Mouse (Mus musculus) right cerebral cortex, postnatal 10 days (tissue): ENCODE data around the gene Cdh3.
A peak's percentile ranks its signal among the peaks of the same experiment; 100 is the strongest.
"Not testable (repeated sequence)": the region's sequence is repeated elsewhere in the genome, so short reads cannot be mapped to it uniquely, and the experiment has no call there.

ENCODE experiments used
- DNase-seq, 2 experiments: peaks; one replicate each; pipeline ENCODE4 v3.0.0; 2021; ENCODE audit warnings: low spot score in 2 of 2

Gene Cdh3

DNA sequence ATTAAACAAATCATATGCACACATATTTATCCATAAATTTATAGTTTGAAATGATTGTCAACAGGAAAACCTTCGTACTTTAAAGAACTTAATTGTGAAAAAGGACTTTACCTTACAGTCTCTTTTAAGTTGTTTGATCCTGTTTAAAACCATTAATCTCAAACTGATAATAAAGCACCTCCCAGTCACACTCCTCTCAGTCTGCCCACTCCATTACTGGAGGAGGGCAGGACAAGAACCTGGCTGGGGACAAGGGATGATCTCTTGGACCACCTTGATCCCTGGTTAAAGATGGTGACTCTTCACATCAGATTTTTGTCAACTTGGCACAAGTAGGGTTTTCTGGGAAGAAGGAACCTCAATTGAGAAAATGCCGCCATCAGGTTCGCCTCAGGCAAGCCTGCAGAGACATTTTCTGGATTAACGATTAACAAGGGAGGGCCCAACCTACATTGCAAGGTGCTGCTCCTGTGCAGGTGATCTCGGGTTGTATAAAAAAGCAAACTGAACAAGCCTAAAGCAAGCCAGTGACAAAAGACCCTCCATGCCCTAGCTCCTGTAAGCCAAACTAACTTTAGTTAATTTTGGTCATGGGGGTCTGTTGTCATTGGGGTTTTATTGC, 61.0 kb downstream of the Cdh3 start:
- DNase-seq, result no peak

GRCm38 (mm10) chr8:106572175-106572574, 61.5 kb downstream of the Cdh3 start:
- DNase-seq, result not testable (repeated sequence)

- DNase-seq, result not testable (repeated sequence)
Observed at GRCm38 (mm10) chr8:106573168-106573567, 62.5 kb downstream of the Cdh3 start, which contains the start of gene Gm10073. Gene Gm10073, minus strand, starts transcription at chr8:106573461.

GRCm38 (mm10) chr8:106574283-106574682, 63.6 kb downstream of the Cdh3 start:
- no peak for DNase-seq

GRCm38 (mm10) chr8:106576849-106577555, 66.3 kb downstream of the Cdh3 start:
- DNase-seq, result no peak

DNA sequence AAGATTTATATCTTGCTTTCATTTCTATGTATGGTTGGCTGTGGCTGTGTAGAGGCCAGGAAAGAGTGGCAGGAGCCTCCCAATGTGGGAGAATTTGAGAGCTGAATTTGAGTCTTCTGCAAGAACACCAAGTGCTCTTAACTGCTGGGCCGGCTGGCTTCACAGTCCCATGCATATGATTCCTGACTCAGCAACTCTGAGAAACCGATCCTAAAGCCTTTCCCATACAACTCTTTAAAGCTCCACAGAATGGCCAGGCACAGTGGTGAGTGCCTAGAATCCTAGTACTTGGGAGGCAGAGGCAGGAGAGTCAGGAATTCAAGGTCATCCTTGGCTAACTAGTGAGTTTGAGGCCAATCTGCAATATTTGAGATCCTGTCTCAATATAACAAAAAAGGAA, 68.8 kb downstream of the Cdh3 start:
- DNase-seq, result no peak

DNA sequence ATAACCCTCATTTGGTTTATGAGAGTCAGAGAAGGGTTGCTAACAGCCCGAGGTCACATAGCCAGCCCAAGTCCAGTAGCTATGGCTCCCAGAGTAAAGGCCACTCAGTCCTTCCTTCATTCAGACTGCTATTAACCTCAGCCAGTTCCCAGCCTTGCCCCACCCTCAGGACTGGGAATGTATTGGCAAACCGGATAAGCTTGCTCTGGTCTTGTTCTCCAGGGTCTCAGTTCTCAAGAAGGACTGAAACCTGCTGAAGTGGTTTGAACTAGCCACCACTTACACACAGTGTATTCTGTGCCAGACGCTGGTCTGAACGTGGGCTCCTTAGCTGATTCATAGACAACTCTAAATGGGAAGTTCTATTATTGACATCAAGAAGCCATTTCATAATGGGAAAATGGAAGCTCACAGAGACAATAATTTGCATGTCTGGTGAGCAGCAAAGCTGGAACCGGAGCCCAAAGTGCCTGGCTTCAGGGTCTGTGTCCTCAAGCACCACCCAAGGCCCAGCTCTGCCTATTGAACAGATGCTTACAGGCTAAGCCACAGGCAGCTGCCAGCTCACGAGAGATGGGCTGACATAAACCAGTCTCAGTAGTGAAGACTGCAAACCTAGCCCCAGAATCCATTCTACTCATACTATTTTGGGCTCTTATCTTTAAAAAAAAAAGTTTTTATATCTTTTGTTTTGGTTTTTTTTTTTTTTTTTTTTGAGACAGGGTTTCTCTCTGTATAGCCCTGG, 70.8 kb downstream of the Cdh3 start:
- no peak for DNase-seq

DNA sequence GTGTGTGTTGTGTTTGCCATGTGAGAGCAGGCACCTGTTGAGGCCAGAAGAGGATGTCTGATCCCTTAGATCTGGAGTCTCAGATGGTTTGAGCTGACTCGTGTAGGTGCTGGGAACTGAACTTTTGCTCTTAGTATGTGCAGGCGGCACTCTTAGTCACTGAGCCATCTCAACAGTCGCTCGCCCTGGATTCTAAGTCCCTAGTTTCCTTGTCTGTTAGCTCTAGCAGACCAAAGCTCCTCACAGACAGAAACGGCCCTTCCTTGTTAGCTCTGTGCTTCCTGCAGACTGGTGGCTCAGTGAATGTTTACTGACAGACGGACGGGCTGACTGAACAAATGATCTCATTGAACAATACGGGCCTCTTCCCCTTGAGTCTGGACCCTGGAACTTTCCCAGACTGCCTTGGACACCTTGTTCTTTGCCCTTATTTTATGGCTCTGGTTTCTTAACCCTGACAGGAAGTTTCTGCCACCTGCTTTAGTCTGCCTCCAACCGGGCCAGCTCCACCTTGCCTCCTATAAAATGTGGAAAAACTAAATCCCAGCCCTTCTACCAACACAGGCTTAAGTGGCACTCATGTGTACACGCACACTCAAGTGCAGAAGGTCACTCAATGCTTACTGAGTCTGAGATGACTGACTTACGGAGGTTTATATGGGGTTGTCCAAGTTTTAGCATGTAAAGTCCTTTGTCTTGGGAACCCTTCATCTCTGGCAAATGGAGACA, 74.4 kb downstream of the Cdh3 start:
- DNase-seq, result no peak

GRCm38 (mm10) chr8:106585671-106586037, 75.0 kb downstream of the Cdh3 start:
- no peak for DNase-seq

DNA sequence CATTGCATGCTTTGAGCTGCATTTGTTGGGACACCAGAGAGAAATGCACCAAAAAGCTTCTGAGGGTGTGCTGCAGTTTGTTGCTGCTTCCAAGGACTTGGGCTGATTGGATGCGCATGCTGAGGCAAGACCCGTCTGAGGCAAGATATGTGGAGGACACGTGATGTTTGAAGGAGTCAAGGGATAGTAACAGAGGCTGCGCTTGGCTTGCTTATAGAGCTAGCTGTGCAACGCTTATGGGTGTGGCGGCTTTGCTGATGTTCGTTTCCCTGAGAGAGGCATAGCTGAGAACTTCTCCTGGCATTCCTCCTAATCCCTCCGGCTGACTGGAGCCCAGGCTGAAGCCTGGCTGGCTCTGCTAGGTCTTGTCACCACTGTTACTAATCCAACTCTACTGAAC, 76.2 kb downstream of the Cdh3 start:
- DNase-seq, result no peak

DNA sequence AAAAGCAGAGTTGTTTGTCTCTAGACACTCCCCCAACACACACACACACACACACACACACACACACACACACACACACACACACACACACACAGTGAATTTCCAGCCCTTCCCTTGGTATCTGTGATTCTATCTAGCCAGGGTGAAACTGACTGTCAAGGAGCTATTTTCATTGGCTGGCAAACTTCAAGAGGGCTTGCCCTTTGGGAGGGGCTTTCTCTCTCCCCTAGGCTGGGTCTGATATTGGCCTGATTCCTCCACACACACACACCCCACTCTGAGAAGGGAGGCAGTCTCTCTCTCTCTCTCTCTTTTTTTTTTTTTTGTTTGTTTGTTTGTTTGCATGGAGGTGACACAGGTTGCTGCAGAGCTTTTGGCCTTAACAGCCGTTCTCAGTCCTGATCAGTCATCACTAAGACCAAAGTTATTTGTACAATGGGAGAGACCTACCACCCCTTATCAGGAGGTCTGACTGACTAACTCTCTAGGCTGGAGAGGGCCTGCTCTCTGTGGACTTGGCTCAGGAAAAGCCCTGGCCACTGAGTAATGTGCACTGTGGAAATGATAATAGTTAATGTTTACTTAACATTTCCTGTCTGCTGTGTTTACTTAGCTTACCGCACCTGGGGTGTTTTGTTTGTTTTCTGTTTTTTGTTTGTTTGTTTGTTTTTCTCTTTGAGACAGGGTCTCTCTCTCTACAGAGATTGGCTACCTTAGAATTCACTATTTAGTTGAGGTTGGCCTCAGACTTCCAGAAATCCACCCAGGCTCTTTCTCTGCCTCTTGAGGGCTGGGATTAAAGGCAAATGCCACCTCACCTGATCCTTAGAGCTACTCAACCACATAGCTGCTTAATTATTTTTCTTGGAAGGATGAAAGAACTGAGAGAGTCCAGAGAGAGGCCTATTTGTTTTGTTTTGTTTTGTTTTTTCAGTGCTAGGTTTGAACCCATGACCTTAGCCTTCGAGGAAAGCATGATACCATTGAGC, 78.0 kb downstream of the Cdh3 start:
- DNase-seq, result no peak

- no peak for DNase-seq
Observed at GRCm38 (mm10) chr8:106592458-106592857, 81.8 kb downstream of the Cdh3 start.

DNA sequence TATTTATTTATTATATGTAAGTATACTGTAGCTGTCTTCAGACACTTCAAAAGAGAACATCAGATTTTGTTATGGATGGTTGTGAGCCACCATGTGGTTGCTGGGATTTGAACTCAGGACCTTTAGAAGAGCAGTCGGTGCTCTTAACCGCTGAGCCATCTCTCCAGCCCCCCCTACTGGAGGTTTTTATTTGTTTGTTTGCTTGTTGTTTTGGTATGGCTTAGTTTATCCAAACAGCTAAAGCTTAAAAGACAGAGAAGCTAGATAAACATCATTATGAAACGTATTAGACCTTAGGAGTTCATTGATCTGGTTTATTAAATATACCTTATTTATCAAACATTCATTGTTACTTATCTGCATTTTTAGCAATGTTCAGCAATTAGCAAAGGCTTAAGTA, 84.9 kb downstream of the Cdh3 start:
- not testable (repeated sequence) for DNase-seq

GRCm38 (mm10) chr8:106597067-106597466, 86.4 kb downstream of the Cdh3 start:
- DNase-seq, result no peak

DNA sequence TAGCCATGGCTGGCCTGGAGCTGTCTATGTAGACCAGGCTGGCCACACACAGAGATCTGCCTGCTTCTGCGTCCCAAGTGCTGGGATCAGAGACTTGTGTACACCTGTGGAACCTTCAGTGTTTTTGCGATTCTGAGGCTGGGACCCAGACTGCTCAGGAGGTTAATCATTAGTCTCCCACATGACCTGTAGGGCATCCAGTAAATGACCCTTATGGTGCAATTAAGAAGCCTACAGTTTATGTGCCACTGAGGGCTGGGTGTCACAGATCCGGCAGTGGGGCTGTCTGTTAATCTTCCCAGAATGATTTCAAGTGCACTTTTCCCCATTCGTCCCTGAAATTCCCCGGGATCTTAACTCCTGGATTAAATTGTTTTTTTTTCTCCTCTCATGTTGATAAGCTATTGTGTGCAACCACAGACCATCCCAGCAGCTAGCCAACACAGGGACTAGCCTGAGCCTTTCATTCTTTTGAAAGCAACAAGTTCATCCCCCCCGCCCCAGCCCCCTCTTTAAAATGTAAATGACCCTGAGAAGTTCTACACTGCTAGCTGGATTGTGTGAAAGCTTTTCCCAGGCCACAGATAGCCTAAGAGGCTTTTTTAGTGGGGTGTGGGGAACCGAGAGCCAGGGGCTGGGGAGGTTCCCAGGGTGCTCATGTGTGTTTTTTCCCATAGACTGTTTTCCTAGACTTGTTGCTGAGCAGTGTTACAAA, 88.7 kb downstream of the Cdh3 start:
- DNase-seq, result no peak

- peak; percentile 30 to 35 for DNase-seq
Observed at GRCm38 (mm10) chr8:106603131-106603819, 92.6 kb downstream of the Cdh3 start, which contains the start of gene Cdh1. Gene Cdh1, plus strand, starts transcription at chr8:106603351.

DNA sequence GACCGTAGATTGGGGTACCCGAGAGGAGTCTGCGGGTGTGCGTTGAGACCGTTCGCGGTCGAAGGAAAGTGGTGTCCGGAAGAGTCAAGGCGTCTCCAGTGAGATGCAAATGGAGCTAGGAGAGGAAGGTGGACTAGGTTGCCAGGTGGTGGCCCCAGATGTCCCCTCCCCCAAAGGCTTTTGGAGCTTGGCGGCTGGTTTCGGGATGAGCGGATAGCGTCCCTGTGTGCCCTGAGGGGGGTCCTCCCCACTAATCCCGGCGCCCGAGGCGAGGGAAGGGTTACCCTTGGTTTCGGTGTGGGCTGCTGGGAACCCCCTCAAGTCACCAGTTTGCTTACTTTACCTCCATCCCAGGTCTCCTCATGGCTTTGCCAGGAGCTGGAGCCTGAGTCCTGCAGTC, 93.2 kb downstream of the Cdh3 start:
- DNase-seq, result no peak

GRCm38 (mm10) chr8:106605657-106606056, 95.0 kb downstream of the Cdh3 start:
- no peak for DNase-seq

- DNase-seq, result no peak
Observed at GRCm38 (mm10) chr8:106606121-106606520, 95.4 kb downstream of the Cdh3 start.
